Mouse (Mus musculus): ENCODE measurements around the gene Eaf2.

DNA sequence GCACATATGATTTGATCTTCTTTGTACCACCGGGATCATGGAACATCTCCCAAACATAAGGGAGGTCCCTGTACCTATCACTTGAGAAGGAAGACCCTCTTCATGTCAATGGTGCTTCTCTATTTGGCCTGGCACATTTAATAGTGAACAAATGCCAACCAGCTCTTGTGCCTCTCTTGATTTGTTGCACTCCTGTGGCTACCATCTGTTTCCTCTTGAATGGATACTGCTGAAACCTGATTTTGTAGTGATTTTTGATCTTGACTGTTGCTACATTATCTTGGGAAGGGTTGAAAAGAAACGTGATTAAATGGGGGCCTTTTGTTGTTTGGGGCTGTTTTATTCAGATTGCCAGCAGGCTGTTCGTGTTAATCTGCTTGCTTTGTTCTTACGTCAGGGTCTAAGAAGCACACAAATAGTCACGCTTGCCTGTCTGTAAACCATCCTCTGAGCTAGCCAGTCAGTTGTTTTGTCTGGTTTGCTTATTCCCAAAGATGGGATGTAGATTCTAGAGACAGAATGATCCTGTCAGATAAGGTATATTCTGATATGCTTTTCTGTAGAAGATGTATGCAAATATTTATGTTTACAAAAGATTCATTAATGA, 8.0 kb upstream of the Eaf2 start:
- TF ChIP-seq ZNF384 (IDR thresholded peaks at IDR 0.05; ENCODE audit: low read depth, low read length) (no peak), MAX (IDR thresholded peaks at IDR 0.05; ENCODE audit: low read length) (no peak), SIN3A (IDR thresholded peaks at IDR 0.05; ENCODE audit: low read length) (no peak), POLR2A (IDR thresholded peaks at IDR 0.05; ENCODE audit: control insufficient read depth in 1 of 2, insufficient read depth in 1 of 2, low read depth in 1 of 2, low read length in 2 of 2, poor library complexity in 1 of 2) (no peak), CTCF (IDR thresholded peaks at IDR 0.05 in 2 of 3, conservative IDR thresholded peaks at IDR 0.05 in 1 of 3; ENCODE audit: control insufficient read depth in 1 of 3, insufficient read depth in 1 of 3, low read depth in 2 of 3, low read length in 3 of 3, poor library complexity in 1 of 3, severe bottlenecking in 1 of 3) (no peak), GATA1 (IDR thresholded peaks at IDR 0.05; ENCODE audit: low read depth, low read length) (no peak), MEF2A (IDR thresholded peaks at IDR 0.05; ENCODE audit: extremely low read depth, insufficient replicate concordance, low read depth, low read length, poor library complexity, severe bottlenecking) (no peak), ZC3H11A (IDR thresholded peaks at IDR 0.05; ENCODE audit: low read depth, low read length) (no peak), GABPA (IDR thresholded peaks at IDR 0.05; ENCODE audit: low read depth, low read length) (no peak), ZMIZ1 (IDR thresholded peaks at IDR 0.05; ENCODE audit: low read depth, low read length) (no peak), MAFK (IDR thresholded peaks at IDR 0.05; ENCODE audit: borderline replicate concordance, low read depth, low read length) (no peak)
